Mouse (Mus musculus): ENCODE results near the gene Ccdc33. TPM values are rescaled to one million over a fixed set of nuclear protein-coding genes. Genes with fewer than 3 reads are reported as not detected.

The Ccdc33 gene
- polyA plus RNA-seq, 1 experiment from 2014 or later: 1.1 TPM

- Histone ChIP-seq H3K27me3 (0 out of 2 replicates have a peak, but pooled peaks cover 3% of the 10 kb centered on the region), H3K9ac (replicated peaks) (no peak overlapping the region), H3K4me2 (replicated peaks) (no peak overlapping the region), H3K27ac (replicated peaks) (peak overlapping the region; percentile 29; the same call in 1 of the 2 replicates), H3K4me1 (peaks cover 62% of the 10 kb centered on the region), H3K4me3 (no peak overlapping the region), H3K9me3 (no peaks in the 10 kb centered on the region), H3K36me3 (no peaks in the 10 kb centered on the region)
- ATAC-seq (replicated peaks): peak; percentile 77
- WGBS: 19% methylated on average over 19 of the region's 19 CpGs
Measured at GRCm38 (mm10) chr9:58038500-58039168, 80.0 kb downstream of the Ccdc33 start.

DNA sequence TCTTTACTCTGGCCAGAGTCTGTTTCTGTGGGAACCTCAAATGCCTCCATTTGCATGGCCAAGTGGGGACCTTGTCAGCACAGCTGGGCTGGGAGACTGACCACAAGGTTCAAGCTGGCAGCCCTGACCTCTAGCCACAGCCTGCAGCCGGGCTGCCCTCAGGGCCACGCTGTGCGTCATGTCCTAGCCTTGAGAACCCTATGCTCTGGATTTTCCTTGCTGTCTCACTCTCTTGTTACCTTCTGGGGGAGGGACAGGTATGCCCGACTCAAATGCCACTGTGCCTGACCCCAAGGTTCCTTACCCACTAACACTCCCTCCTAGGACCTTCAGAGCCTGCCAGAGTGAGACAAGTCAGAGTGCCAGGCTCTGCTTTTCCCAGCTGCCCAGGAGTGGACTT lies 81.7 kb downstream of the Ccdc33 start:
- no peaks in the 10 kb centered on the region for H3K36me3 ChIP-seq
- no peak overlapping the region for H3K9ac ChIP-seq (replicated peaks)
- 0 out of 2 replicates have a peak, but pooled peaks cover 3% of the 10 kb centered on the region for H3K27me3 ChIP-seq
- 82% methylated on average over 4 of the region's 4 CpGs for WGBS
- no peak overlapping the region for H3K4me3 ChIP-seq
- ATAC-seq (replicated peaks): no peak
- H3K9me3 ChIP-seq: no peaks in the 10 kb centered on the region
- H3K4me1 ChIP-seq: peaks cover 45% of the 10 kb centered on the region
- no peak overlapping the region for H3K4me2 ChIP-seq (replicated peaks)
- no peak overlapping the region for H3K27ac ChIP-seq (replicated peaks)

GRCm38 (mm10) chr9:58035951-58036698 lies 82.5 kb downstream of the Ccdc33 start:
- WGBS: 77% methylated on average over 7 of the region's 7 CpGs
- no peak overlapping the region for H3K27ac ChIP-seq (replicated peaks)
- peaks cover 37% of the 10 kb centered on the region for H3K4me1 ChIP-seq
- no peak overlapping the region for H3K9ac ChIP-seq (replicated peaks)
- no peak for ATAC-seq (replicated peaks)
- H3K36me3 ChIP-seq: no peaks in the 10 kb centered on the region
- 0 out of 2 replicates have a peak, but pooled peaks cover 3% of the 10 kb centered on the region for H3K27me3 ChIP-seq
- no peaks in the 10 kb centered on the region for H3K9me3 ChIP-seq
- H3K4me2 ChIP-seq (replicated peaks): no peak overlapping the region
- no peak overlapping the region for H3K4me3 ChIP-seq

DNA sequence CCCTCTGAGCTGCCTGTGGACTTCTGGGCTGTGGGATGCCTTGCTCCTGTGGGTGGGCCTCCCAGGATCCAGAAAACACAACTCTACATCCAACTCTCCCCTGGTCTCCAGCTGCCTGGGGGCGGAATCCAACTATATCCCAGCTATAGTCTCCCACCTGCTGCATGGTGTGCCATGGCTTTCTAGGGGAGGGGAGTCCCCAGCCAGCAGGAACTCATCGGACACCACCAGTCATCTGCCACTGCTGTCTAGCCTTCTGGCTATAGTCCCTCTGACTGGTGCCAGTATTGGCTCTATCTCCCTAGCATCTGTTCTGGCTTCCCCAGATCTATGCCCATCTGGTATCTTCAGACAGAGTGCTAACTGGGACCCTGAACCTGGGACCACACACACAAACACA lies 83.1 kb downstream of the Ccdc33 start:
- no peak overlapping the region for H3K4me2 ChIP-seq (replicated peaks)
- no peaks in the 10 kb centered on the region for H3K9me3 ChIP-seq
- H3K4me3 ChIP-seq: no peak overlapping the region
- no peaks in the 10 kb centered on the region for H3K36me3 ChIP-seq
- 0 out of 2 replicates have a peak, but pooled peaks cover 3% of the 10 kb centered on the region for H3K27me3 ChIP-seq
- no peak overlapping the region for H3K9ac ChIP-seq (replicated peaks)
- peaks cover 31% of the 10 kb centered on the region for H3K4me1 ChIP-seq
- no peak overlapping the region for H3K27ac ChIP-seq (replicated peaks)
- WGBS: 50% methylated on average over 2 of the region's 2 CpGs
- ATAC-seq (replicated peaks): peak; percentile 47; the same call in 1 of the 2 replicates

GRCm38 (mm10) chr9:58031895-58032294 lies 86.7 kb downstream of the Ccdc33 start:
- Histone ChIP-seq H3K4me1 (peaks cover 5% of the 10 kb centered on the region), H3K36me3 (no peaks in the 10 kb centered on the region), H3K27me3 (no peaks in the 10 kb centered on the region), H3K4me3 (no peak overlapping the region), H3K27ac (replicated peaks) (no peak overlapping the region), H3K9me3 (no peaks in the 10 kb centered on the region), H3K9ac (replicated peaks) (no peak overlapping the region), H3K4me2 (replicated peaks) (no peak overlapping the region)
- no peak for ATAC-seq (replicated peaks)
- WGBS: 83% methylated on average over 5 of the region's 5 CpGs

- no peaks in the 10 kb centered on the region for H3K9me3 ChIP-seq
- no peak overlapping the region for H3K4me3 ChIP-seq
- no peak for ATAC-seq (replicated peaks)
- H3K9ac ChIP-seq (replicated peaks): no peak overlapping the region
- WGBS: 89% methylated on average over 6 of the region's 6 CpGs
- no peaks in the 10 kb centered on the region for H3K4me1 ChIP-seq
- H3K36me3 ChIP-seq: no peaks in the 10 kb centered on the region
- no peak overlapping the region for H3K4me2 ChIP-seq (replicated peaks)
- H3K27me3 ChIP-seq: no peaks in the 10 kb centered on the region
- H3K27ac ChIP-seq (replicated peaks): no peak overlapping the region
Measured at GRCm38 (mm10) chr9:58029635-58030034, 89.0 kb downstream of the Ccdc33 start.

GRCm38 (mm10) chr9:58028841-58029240 lies 89.8 kb downstream of the Ccdc33 start:
- H3K9ac ChIP-seq (replicated peaks): no peak overlapping the region
- H3K4me3 ChIP-seq: no peak overlapping the region
- no peak overlapping the region for H3K27ac ChIP-seq (replicated peaks)
- WGBS: 72% methylated on average over 5 of the region's 5 CpGs
- H3K36me3 ChIP-seq: no peaks in the 10 kb centered on the region
- H3K4me1 ChIP-seq: no peaks in the 10 kb centered on the region
- H3K9me3 ChIP-seq: no peaks in the 10 kb centered on the region
- no peaks in the 10 kb centered on the region for H3K27me3 ChIP-seq
- ATAC-seq (replicated peaks): no peak
- H3K4me2 ChIP-seq (replicated peaks): no peak overlapping the region

GRCm38 (mm10) chr9:58027426-58028180 lies 91.0 kb downstream of the Ccdc33 start:
- Histone ChIP-seq H3K4me3 (no peak overlapping the region), H3K27me3 (no peaks in the 10 kb centered on the region), H3K36me3 (no peaks in the 10 kb centered on the region), H3K9me3 (no peaks in the 10 kb centered on the region), H3K4me2 (replicated peaks) (no peak overlapping the region), H3K9ac (replicated peaks) (no peak overlapping the region), H3K27ac (replicated peaks) (no peak overlapping the region), H3K4me1 (no peaks in the 10 kb centered on the region)
- no peak for ATAC-seq (replicated peaks)
- 42% methylated on average over 2 of the region's 2 CpGs for WGBS

DNA sequence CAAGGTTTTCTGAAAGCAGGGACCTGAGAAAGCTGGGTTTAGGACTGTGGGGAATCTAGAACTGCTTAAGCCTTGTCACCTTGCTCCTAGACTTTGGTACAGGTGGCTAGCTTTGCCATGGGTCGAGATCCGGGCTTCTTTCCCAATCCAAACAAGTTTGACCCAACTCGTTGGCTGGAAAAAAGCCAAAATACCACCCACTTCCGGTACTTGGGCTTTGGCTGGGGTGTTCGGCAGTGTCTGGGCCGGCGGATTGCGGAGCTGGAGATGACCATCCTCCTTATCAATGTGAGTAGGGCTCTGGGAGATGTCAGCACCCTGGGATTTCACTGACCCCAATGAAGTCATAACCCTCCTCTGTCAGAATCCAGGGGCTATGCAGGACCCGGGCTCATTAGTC lies 92.6 kb downstream of the Ccdc33 start:
- Histone ChIP-seq H3K4me2 (replicated peaks) (no peak overlapping the region), H3K9ac (replicated peaks) (no peak overlapping the region), H3K36me3 (no peaks in the 10 kb centered on the region), H3K4me3 (no peak overlapping the region), H3K27me3 (no peaks in the 10 kb centered on the region), H3K4me1 (no peaks in the 10 kb centered on the region), H3K27ac (replicated peaks) (no peak overlapping the region), H3K9me3 (no peaks in the 10 kb centered on the region)
- 90% methylated on average over 9 of the region's 9 CpGs for WGBS
- no peak for ATAC-seq (replicated peaks)

DNA sequence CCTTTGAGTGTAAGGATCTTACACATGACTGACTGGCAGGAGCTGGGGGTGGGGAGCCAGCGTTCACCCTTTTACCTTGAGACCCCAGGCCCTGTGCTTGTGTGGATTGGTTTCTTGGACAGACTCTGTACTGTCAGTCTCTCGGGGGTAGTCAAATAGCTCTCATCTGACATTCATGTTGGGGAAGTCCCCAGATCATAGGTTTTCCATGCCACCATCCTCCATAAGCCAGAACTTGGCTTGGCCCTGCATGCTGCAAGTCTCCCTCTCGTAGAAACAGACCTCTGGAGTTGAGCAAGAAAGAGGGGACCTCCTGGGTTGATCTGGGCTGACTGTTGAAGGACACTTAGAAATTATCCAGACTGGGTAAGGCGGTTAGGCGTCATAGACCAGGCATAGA lies 100.2 kb downstream of the Ccdc33 start:
- no peak overlapping the region for H3K4me3 ChIP-seq
- no peaks in the 10 kb centered on the region for H3K36me3 ChIP-seq
- no peaks in the 10 kb centered on the region for H3K9me3 ChIP-seq
- no peaks in the 10 kb centered on the region for H3K4me1 ChIP-seq
- 86% methylated on average over 5 of the region's 5 CpGs for WGBS
- H3K27me3 ChIP-seq: no peaks in the 10 kb centered on the region
- ATAC-seq (replicated peaks): no peak
- no peak overlapping the region for H3K27ac ChIP-seq (replicated peaks)
- no peak overlapping the region for H3K4me2 ChIP-seq (replicated peaks)
- no peak overlapping the region for H3K9ac ChIP-seq (replicated peaks)

- WGBS: 88% methylated on average over 3 of the region's 3 CpGs
Measured at GRCm38 (mm10) chr9:58016962-58017361, 101.7 kb downstream of the Ccdc33 start.

DNA sequence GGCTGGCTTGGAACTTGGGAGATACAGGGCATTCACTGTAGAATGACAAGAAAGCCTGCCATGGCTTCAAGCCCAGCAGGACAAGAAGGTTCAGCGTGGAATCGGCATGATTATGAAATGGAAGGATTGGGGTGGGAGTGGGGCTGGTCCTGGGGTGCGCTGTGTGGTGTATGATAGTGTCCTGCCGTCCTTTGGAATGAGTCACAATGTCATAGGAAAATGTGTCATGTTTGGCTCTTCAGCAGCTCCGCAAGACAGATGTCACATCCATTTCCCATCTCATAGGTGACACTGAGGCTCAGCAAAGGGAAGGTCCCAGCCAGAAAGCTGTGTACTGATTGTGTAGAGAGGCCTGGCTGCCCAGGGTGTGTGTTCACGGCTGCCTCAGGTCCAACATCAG lies 102.8 kb downstream of the Ccdc33 start:
- WGBS: 79% methylated on average over 6 of the region's 6 CpGs
- H3K4me3 ChIP-seq: no peak overlapping the region
- H3K4me1 ChIP-seq: peaks cover 12% of the 10 kb centered on the region
- H3K36me3 ChIP-seq: no peaks in the 10 kb centered on the region
- H3K27ac ChIP-seq (replicated peaks): no peak overlapping the region
- no peak overlapping the region for H3K4me2 ChIP-seq (replicated peaks)
- no peaks in the 10 kb centered on the region for H3K27me3 ChIP-seq
- no peak for ATAC-seq (replicated peaks)
- H3K9ac ChIP-seq (replicated peaks): no peak overlapping the region
- H3K9me3 ChIP-seq: no peaks in the 10 kb centered on the region

More at GRCm38 (mm10) chr9:58016962-58017361, 101.7 kb downstream of the Ccdc33 start:
- H3K27ac ChIP-seq (replicated peaks): no peak overlapping the region
- H3K9me3 ChIP-seq: no peaks in the 10 kb centered on the region
- ATAC-seq (replicated peaks): no peak
- H3K9ac ChIP-seq (replicated peaks): no peak overlapping the region
- no peak overlapping the region for H3K4me2 ChIP-seq (replicated peaks)
- H3K4me3 ChIP-seq: no peak overlapping the region
- H3K36me3 ChIP-seq: no peaks in the 10 kb centered on the region
- no peaks in the 10 kb centered on the region for H3K27me3 ChIP-seq
- H3K4me1 ChIP-seq: peaks cover 12% of the 10 kb centered on the region

Data from forebrain, embryonic 15.5 days (tissue).